Mouse (Mus musculus): ENCODE results near the gene Cers6.

DNA sequence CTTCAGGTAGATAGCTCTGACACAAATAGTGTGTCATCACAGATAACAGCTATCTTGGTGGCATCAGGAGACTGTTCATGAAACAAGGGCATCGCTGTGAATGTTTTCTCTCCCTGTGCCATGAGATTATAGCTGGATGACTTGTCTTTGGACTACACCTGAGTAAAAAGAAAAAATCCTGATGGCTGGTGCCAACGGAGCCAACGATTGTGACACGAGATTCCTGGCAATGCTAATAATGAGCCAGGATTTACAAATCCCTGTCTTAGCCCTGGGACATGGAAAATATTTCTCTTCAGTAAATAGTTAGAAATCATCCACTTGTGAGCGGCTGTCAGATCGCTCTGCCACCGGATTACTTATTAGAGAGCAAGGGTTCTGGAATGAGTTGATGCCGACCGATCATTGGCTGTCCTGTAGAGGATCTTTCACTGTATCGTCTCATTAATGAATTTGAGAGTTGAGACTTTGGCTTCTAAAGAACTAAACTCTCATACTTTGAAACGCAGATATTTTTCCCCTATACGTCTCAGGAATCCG is 157.9 kb downstream of the Cers6 start:
- TF ChIP-seq POLR2A (IDR thresholded peaks at IDR 0.05; ENCODE audit: extremely low read depth, insufficient read depth, low read length) = no peak
- no peak for TF ChIP-seq CTCF (IDR thresholded peaks at IDR 0.05; ENCODE audit: low read depth, low read length)

Measured in liver, adult 2 months (tissue).